Mouse (Mus musculus) left cerebral cortex, postnatal 14 days (tissue): Measurements from ENCODE around the gene Adra1b. TPM values are rescaled to one million over a fixed set of nuclear protein-coding genes. Genes with fewer than 3 reads are reported as not detected.

Experiments
- DNase-seq, 2 experiments: peaks; one replicate each; pipeline ENCODE4 v3.0.0; 2021 to 2022; ENCODE audit warnings: low spot score in 2 of 2, mixed read lengths in 1 of 2
- intact Hi-C: fragments of 180-260 bp; cut with DNase I; formaldehyde crosslinking; loops from one replicate; pipeline ENCODE4 v1.15.1; 2025
- long read RNA-seq, 2 experiments: library from polyadenylated mRNA; stranded (forward); transcript quantifications; one replicate each; pipeline ENCODE4 v2.0.0; 2021
- total RNA-seq, 2 experiments: library from RNA; stranded (reverse); gene quantifications; 2 replicates each; pipeline ENCODE4 v1.2.3; 2021

Gene Adra1b
- total RNA-seq, result 10 to 100 TPM; 21.7 to 27.9 TPM
- long read RNA-seq, experiment 1, partial matches to known transcripts, result 0 of 3 reads
- long read RNA-seq, experiment 1, other reads (novel, unspliced or antisense), result 1 of 3 reads
- long read RNA-seq, experiment 2, partial matches to known transcripts, result 0 of 7 reads
- long read RNA-seq, experiment 2, other reads (novel, unspliced or antisense), result 3 of 7 reads

- no peak for DNase-seq
- intact Hi-C loops, result no loop called here
These were observed at the start of gene Adra1b for GRCm38 (mm10) chr11:43901051-43901654. TSS of gene Adra1b (minus strand) at chr11:43901210.

DNA sequence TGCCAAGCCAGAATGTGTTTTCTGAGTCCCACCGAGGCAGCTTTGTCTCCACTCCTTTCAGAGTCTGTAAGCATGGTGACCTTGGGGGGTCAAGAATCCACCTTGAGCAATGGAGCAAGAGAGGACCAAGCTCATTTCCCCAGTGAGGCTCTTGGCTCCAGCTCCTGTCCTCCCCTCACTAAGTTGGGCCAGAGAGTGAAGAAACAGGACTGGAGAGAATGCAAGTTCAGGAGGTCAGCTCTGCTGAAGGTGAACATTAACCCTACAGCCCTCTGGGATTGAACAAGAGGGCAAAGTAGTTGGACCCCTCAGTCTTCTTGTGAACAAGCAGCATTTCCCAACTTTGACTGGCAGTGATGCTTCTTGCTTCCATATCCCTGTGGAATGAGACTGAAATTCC is 49.3 kb upstream of the Adra1b start:
- DNase-seq, result no peak
- intact Hi-C loops, result no loop called here

DNA sequence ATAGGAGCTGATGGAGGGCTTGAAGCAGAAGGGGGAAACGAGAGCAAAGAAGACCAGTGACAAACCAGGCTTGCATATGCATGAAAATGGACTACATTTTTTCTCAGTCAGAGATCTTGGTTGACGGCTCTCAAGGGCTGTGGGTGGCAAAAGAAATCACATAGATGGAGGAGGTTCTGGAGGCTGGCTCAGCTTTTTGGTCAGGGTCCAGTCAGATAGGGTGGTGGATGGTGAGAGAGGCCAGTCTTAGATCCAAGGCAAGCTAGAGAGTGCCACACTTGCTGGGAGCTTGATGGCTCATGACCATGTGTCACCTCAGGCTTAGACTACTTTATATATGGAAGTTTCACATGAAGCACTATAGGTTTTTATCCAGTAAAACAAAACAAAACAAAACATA is 42.8 kb upstream of the Adra1b start:
- intact Hi-C loops, result no loop called here
- no peak for DNase-seq

DNA sequence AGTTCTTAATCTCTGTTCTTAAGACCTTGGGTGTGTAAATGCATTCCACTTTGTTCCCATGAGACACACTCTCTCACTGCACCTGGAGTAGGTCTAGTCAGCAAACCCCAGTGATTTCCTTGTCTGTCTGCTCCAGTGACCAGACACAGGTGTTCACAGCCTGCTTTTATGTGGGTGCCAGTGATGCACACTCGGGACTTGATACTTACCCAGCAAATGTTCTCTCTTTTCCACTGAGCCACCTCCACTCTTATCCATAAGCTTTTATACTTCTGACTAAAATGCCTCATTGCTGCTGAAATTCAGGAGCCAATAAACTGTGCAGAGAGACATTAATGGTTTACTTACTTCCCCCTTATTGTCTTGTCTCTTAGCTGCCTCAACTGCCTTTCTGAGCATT is 42.2 kb upstream of the Adra1b start:
- DNase-seq, result no peak
- intact Hi-C loops, result no loop called here

- no peak for DNase-seq
- intact Hi-C loops, result no loop called here
These were observed 39.6 kb upstream of the Adra1b start for GRCm38 (mm10) chr11:43940501-43941202.

- no peak for DNase-seq
- intact Hi-C loops, result no loop called here
These were observed 35.0 kb upstream of the Adra1b start for GRCm38 (mm10) chr11:43936023-43936422.

GRCm38 (mm10) chr11:43933480-43933879 is 32.5 kb upstream of the Adra1b start:
- DNase-seq, result peak in 1 of 2 experiments; percentile 5

DNA sequence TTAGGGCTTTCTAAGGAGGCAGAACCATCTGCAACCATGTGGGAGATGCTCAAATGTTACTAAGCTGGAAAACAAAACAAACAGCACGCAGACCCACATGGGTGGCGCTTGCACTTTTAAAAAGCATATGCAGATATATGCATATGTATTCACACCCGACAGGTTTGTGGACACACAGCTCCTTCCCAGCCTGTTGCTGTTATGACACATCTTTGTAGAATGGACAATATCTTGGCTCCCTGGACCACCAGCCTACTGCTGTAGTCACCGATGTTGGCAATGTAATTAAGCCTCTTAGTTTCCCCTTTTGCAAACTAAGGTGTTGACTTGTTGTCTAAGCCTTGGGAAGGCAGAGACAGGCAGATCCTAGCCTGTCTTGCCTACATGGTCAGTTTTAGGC is 32.0 kb upstream of the Adra1b start:
- DNase-seq, result no peak
- intact Hi-C loops, result no loop called here

More at GRCm38 (mm10) chr11:43933480-43933879, 32.5 kb upstream of the Adra1b start:
- intact Hi-C loops, result no loop called here

GRCm38 (mm10) chr11:43930191-43930590 is 29.2 kb upstream of the Adra1b start:
- no peak for DNase-seq
- intact Hi-C loops, result no loop called here

GRCm38 (mm10) chr11:43929706-43930105 is 28.7 kb upstream of the Adra1b start:
- no peak for DNase-seq
- intact Hi-C loops, result no loop called here

DNA sequence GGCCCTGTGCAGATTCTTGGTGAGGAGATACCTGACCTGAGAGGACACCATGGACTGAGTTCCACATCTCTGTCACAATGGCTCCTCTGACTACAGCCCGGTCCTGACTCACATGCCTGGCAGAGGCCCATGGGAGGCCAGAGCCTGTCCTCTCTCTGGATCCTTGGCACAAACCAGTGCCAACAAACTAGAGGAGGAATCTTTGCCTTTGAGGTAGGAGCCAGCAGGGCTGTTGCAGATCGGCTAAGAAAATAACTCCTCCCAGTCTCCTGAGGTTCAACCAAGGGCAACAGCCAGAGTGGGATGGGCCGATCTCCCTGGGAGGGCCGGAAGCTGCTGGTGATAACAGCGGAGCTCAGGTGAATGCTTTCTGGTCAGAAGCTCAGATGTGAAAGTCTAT is 28.2 kb upstream of the Adra1b start:
- intact Hi-C loops, result no loop called here
- no peak for DNase-seq

GRCm38 (mm10) chr11:43927133-43927815 is 26.3 kb upstream of the Adra1b start:
- DNase-seq, result no peak
- intact Hi-C loops, result no loop called here

GRCm38 (mm10) chr11:43926163-43926562 is 25.2 kb upstream of the Adra1b start:
- intact Hi-C loops, result no loop called here
- no peak for DNase-seq

GRCm38 (mm10) chr11:43925584-43925983 is 24.6 kb upstream of the Adra1b start:
- DNase-seq, result no peak
- intact Hi-C loops, result no loop called here

- intact Hi-C loops, result no loop called here
- DNase-seq, result no peak
These were observed 20.7 kb upstream of the Adra1b start for GRCm38 (mm10) chr11:43921701-43922100.

- intact Hi-C loops, result no loop called here
- no peak for DNase-seq
These were observed 18.6 kb upstream of the Adra1b start for GRCm38 (mm10) chr11:43919492-43920055.

DNA sequence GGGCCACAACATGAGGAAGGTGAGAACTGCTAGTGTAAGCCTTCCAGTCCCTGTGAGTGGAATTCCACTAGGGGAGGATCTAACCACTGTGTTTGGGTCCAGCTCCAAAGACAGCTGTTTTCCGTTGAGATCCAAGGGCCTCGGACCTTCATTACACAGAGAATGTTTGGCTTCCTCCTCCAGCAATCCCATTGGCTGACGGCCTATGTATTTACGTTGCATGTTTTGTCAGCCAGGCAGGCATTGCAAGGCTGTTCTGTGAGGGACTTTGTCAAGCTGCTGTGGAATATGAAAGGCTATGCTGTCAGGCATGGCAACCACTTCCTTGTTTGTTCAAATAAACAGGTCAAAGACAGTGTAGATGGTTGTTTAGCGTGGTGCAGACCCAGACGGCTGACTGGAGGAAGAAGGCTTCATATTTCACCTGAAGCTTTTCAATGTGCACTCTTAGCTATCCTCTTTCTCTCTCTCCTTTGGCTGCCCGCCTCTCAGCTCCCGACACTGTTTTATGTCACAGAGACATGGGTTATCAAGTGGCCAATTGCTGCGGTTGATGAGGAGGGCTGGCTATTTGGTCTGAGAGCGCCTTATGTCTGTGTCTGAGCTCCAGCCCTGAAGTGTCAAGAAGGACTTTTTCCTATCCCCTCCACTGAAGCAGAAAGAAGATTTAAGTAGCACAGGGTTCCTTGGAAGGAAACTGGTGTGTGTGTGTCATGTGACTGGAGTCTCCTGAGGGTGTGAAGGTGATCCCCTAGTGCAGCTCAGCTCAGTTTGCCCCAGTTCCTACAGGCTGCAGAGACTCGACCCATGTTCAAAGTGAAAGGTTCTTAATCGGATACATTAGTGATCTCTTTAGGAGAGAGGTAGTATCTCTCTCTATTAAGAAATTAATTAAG is 13.8 kb upstream of the Adra1b start:
- intact Hi-C loops, result no loop called here
- no peak for DNase-seq

- no peak for DNase-seq
- intact Hi-C loops, result no loop called here
These were observed 11.3 kb upstream of the Adra1b start for GRCm38 (mm10) chr11:43912136-43912888.
